Mouse (Mus musculus) heart, adult 2 months (tissue): ENCODE results near the gene Ccdc146.

Source experiments
- CTCF ChIP-seq: fragments of 200-600 bp; IDR thresholded peaks from 2 replicates; pipeline ENCODE4 v1.8.1; 2022; ENCODE audit warnings: antibody characterized with exemption, mild to moderate bottlenecking, moderate library complexity
- POLR2A ChIP-seq: fragments of 200-500 bp; IDR thresholded peaks from 2 replicates; pipeline ENCODE4 v1.6.1; 2011; ENCODE audit warnings: mild to moderate bottlenecking, low read depth, low read length, control low read depth; ENCODE audit not compliant: insufficient read depth

DNA sequence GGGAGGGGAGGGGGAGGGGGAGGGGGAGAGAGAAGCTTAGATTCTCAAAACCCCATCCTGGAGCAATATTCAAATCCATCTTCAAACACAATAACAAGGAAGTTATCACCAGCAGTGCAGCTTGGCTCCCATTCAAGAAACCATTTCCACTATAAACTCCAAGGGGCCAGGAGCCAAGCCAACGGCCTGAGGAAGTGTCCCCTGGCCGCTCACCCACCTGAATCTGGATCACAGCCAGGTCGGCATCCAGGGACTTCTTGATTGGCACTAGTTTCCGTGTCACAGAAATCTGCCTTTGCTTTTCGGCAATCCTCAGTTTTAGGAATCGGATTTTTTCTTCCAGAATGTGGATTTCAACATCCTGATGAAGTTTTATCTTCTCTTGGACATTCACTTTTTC is 123.5 kb downstream of the Ccdc146 start:
- TF ChIP-seq CTCF (no peak), POLR2A (no peak)
